Mouse (Mus musculus) kidney, embryonic 15.5 days (tissue): ENCODE results near the gene Alg5. TPM values are rescaled to one million over a fixed set of nuclear protein-coding genes. Genes with fewer than 3 reads are reported as not detected.

Experiments
- ATAC-seq: fragments of 200-750 bp; cut with Nextera tagmentation; replicated peaks from 2 replicates; pipeline ENCODE4 v1.8.0; 2017; ENCODE audit warnings: moderate TSS enrichment; ENCODE audit not compliant: low FRiP score
- H3K27ac ChIP-seq: fragments of 300-500 bp; sonication (generic); 2 replicates; pipeline ENCODE4 v1.5.1; 2015; ENCODE audit warnings: mild to moderate bottlenecking, inconsistent platforms
- H3K27me3 ChIP-seq: fragments of 300-500 bp; sonication (generic); 2 replicates; pipeline ENCODE4 v1.6.1; 2015; ENCODE audit warnings: inconsistent platforms
- H3K36me3 ChIP-seq: fragments of 300-500 bp; sonication (generic); 2 replicates; pipeline ENCODE4 v1.6.1; 2015; ENCODE audit warnings: inconsistent platforms
- H3K4me1 ChIP-seq: fragments of 300-500 bp; sonication (generic); 2 replicates; pipeline ENCODE4 v1.6.1; 2015; ENCODE audit warnings: inconsistent platforms
- H3K4me2 ChIP-seq: fragments of 300-500 bp; sonication (generic); 2 replicates; pipeline ENCODE4 v1.6.1; 2015; ENCODE audit warnings: moderate library complexity, mild to moderate bottlenecking, inconsistent platforms
- H3K4me3 ChIP-seq: fragments of 300-500 bp; sonication (generic); replicated peaks from 2 replicates; pipeline ENCODE4 v1.5.1; 2015; ENCODE audit warnings: mild to moderate bottlenecking, inconsistent platforms
- H3K9ac ChIP-seq: fragments of 300-500 bp; sonication (generic); 2 replicates; pipeline ENCODE4 v1.6.1; 2015; ENCODE audit warnings: mild to moderate bottlenecking, inconsistent platforms
- H3K9me3 ChIP-seq: fragments of 300-500 bp; sonication (generic); replicated peaks from 2 replicates; pipeline ENCODE4 v1.6.1; 2016; ENCODE audit warnings: inconsistent platforms
- WGBS: fragments of 180-500 bp; shearing (Covaris S2); methylation state at CpG from one replicate; pipeline ENCODE4 v1.1.7; 2015; ENCODE audit warnings: mixed read lengths; 5-methylcytosine and 5-hydroxymethylcytosine counted together
- polyA plus RNA-seq: library from polyadenylated mRNA; unstranded; fragments of >200 nt; fragmentation: Nextera tagmentation; extraction: Ambion mirVana; gene quantifications from 2 replicates; pipeline ENCODE4 v1.2.1, GENCODE M21; 2015

Alg5 gene
- polyA plus RNA-seq, 1 experiment from 2014 or later = 59.7 TPM

GRCm38 (mm10) chr3:54769349-54770275 lies 34.3 kb downstream of the Alg5 start:
- no peaks in the 10 kb centered on the region for H3K4me1 ChIP-seq
- no peak overlapping the region for H3K27ac ChIP-seq
- no peaks in the 10 kb centered on the region for H3K9me3 ChIP-seq
- no peak overlapping the region for H3K4me2 ChIP-seq
- no peak overlapping the region for H3K9ac ChIP-seq
- no peak for ATAC-seq
- no peak overlapping the region for H3K4me3 ChIP-seq
- 74% methylated on average over 17 of the region's 17 CpGs for WGBS
- H3K36me3 ChIP-seq = no peaks in the 10 kb centered on the region
- H3K27me3 ChIP-seq = no peaks in the 10 kb centered on the region

DNA sequence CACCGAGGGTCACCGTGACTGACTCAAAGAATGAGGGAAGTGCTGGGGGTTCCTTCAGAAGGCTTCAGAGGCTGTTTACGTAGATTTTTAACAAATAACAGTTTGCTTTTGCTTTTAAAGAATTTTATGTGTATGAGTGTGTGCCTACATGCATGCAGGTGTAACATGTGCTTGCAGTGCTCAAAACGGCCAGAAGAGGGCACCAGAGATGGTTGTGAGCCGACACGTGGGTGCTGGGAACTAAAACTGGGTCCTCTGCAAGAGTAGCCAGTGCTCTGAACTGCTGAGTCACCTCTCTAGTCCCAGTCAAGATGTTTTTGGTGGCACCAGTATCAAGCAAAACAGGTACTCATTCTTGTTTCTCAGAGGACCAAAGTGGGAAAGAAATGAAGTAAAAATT lies 38.3 kb downstream of the Alg5 start:
- WGBS = 84% methylated on average over 6 of the region's 6 CpGs
- Histone ChIP-seq H3K36me3 (no peaks in the 10 kb centered on the region), H3K27ac (no peak overlapping the region)

DNA sequence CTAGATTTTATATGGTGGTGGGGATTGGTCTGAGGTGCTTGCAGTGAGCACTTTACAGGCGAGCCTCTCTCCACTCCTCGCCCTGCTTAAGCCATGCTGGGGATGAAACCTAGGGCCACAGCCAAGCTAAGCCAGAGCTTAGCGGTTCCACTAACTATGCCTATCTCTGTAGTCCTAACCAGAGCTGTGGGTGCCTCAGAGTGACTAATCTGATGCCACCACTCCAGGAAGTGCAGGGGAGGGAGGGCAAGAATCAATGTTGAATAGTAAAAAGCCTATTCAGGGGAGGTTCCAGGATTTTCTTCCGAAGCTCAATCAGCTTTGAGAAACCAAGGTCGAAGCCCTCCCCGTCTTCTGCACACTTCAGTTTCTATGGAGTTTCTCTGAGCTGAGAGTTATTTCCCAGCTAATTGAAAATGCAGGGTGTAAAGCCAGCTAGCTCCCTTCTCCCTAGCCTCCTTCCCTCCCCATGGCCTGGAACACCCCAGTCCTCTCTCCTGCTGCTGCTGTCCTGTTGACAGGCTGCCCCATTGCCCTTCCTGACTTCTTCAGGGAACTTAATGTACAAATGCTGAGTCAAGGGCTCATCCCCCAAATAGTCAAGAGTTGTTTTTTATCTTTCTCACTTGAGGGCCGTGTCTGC lies 40.8 kb downstream of the Alg5 start:
- no peak for ATAC-seq
- H3K36me3 ChIP-seq = no peaks in the 10 kb centered on the region
- no peak overlapping the region for H3K4me3 ChIP-seq
- no peak overlapping the region for H3K4me2 ChIP-seq
- H3K27ac ChIP-seq = no peak overlapping the region
- WGBS = 69% methylated on average over 7 of the region's 7 CpGs
- no peaks in the 10 kb centered on the region for H3K9me3 ChIP-seq
- H3K4me1 ChIP-seq = peaks cover 2% of the 10 kb centered on the region; the same call in 1 of the 2 replicates
- H3K9ac ChIP-seq = no peak overlapping the region
- H3K27me3 ChIP-seq = no peaks in the 10 kb centered on the region

More for the DNA sequence above, 38.3 kb downstream of the Alg5 start:
- H3K9me3 ChIP-seq = no peaks in the 10 kb centered on the region
- H3K27me3 ChIP-seq = no peaks in the 10 kb centered on the region
- H3K9ac ChIP-seq = no peak overlapping the region
- H3K4me2 ChIP-seq = no peak overlapping the region
- ATAC-seq = no peak
- H3K4me1 ChIP-seq = peaks cover 2% of the 10 kb centered on the region; the same call in 1 of the 2 replicates
- no peak overlapping the region for H3K4me3 ChIP-seq

GRCm38 (mm10) chr3:54790601-54791000 lies 55.3 kb downstream of the Alg5 start:
- H3K4me3 ChIP-seq = no peak overlapping the region
- 0 out of 2 replicates have a peak, but pooled peaks cover 4% of the 10 kb centered on the region for H3K9me3 ChIP-seq
- no peaks in the 10 kb centered on the region for H3K4me1 ChIP-seq
- no peaks in the 10 kb centered on the region for H3K27me3 ChIP-seq
- no peak overlapping the region for H3K9ac ChIP-seq
- H3K4me2 ChIP-seq = no peak overlapping the region
- no peak for ATAC-seq
- H3K27ac ChIP-seq = no peak overlapping the region
- peaks cover 35% of the 10 kb centered on the region for H3K36me3 ChIP-seq
- WGBS = 71% methylated on average over 2 of the region's 2 CpGs

DNA sequence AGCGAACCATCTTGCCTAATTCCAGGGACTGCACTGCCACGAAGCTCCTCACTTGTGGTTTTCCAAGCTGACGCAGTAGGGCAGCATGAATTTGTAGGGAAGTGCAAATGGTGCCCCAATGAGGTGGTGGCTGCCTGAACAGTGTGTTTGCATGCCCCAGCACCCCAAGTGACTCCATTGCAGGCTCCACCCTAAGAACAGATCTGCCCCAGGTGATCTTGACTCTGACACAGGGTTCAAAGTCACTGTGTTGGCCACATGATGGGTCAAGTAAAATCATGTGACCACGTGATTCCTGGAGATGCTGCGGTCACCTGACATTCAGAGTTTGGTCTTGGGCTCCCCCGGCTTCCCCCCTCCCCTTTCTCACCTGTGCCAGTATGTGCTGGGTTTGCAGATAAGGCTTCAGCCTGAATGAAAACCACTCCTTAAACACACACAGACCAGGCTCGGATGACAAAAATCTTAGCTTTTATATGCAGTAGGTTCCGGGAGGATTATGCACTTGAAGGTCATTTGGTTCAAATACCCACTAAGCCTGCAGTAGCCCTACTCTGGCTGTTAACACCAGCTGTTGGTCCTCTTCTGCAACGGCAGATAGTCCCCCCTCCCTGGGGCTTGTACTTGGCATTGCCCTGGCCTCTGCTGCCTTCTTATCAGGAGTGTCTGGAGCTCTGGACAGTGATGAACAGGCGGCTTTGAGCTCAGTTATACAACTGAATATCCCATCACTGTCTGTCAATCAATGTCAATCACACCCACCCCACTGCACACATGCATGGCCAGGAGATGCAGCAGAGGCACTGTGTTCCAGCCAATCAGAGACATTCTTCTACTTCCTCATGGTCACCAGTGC lies 56.7 kb downstream of the Alg5 start:
- Histone ChIP-seq H3K4me1 (no peaks in the 10 kb centered on the region), H3K9ac (no peak overlapping the region), H3K27me3 (no peaks in the 10 kb centered on the region), H3K36me3 (peaks cover 30% of the 10 kb centered on the region), H3K4me3 (no peak overlapping the region), H3K4me2 (no peak overlapping the region), H3K9me3 (0 out of 2 replicates have a peak, but pooled peaks cover 4% of the 10 kb centered on the region), H3K27ac (no peak overlapping the region)
- 78% methylated on average over 10 of the region's 10 CpGs for WGBS
- ATAC-seq = no peak

- no peaks in the 10 kb centered on the region for H3K27me3 ChIP-seq
- H3K36me3 ChIP-seq = peaks cover 30% of the 10 kb centered on the region
- no peak for ATAC-seq
- H3K4me1 ChIP-seq = no peaks in the 10 kb centered on the region
- no peak overlapping the region for H3K4me2 ChIP-seq
- H3K9me3 ChIP-seq = 0 out of 2 replicates have a peak, but pooled peaks cover 4% of the 10 kb centered on the region
- no peak overlapping the region for H3K27ac ChIP-seq
- no peak overlapping the region for H3K9ac ChIP-seq
- WGBS = 88% methylated on average over 6 of the region's 6 CpGs
- H3K4me3 ChIP-seq = no peak overlapping the region
Measured at GRCm38 (mm10) chr3:54793762-54794161, 58.4 kb downstream of the Alg5 start.

- H3K9ac ChIP-seq = no peak overlapping the region
- H3K4me3 ChIP-seq = no peak overlapping the region
- H3K4me1 ChIP-seq = no peaks in the 10 kb centered on the region
- H3K27ac ChIP-seq = no peak overlapping the region
- 0 out of 2 replicates have a peak, but pooled peaks cover 4% of the 10 kb centered on the region for H3K9me3 ChIP-seq
- H3K36me3 ChIP-seq = peaks cover 20% of the 10 kb centered on the region
- no peak for ATAC-seq
- WGBS = 89% methylated on average over 5 of the region's 5 CpGs
- H3K27me3 ChIP-seq = no peaks in the 10 kb centered on the region
- no peak overlapping the region for H3K4me2 ChIP-seq
Measured at GRCm38 (mm10) chr3:54795379-54795778, 60.0 kb downstream of the Alg5 start.

- no peak for ATAC-seq
- H3K4me1 ChIP-seq = no peaks in the 10 kb centered on the region
Measured at GRCm38 (mm10) chr3:54795806-54796205, 60.5 kb downstream of the Alg5 start.

GRCm38 (mm10) chr3:54797211-54797610 lies 61.9 kb downstream of the Alg5 start:
- no peak overlapping the region for H3K4me3 ChIP-seq
- H3K36me3 ChIP-seq = peaks cover 19% of the 10 kb centered on the region
- no peak overlapping the region for H3K27ac ChIP-seq
- no peaks in the 10 kb centered on the region for H3K4me1 ChIP-seq
- H3K9me3 ChIP-seq = 0 out of 2 replicates have a peak, but pooled peaks cover 4% of the 10 kb centered on the region
- peak; percentile 49; the same call in 1 of the 2 replicates for ATAC-seq
- no peak overlapping the region for H3K9ac ChIP-seq
- no peak overlapping the region for H3K4me2 ChIP-seq
- 44% methylated on average over 16 of the region's 16 CpGs for WGBS
- no peaks in the 10 kb centered on the region for H3K27me3 ChIP-seq

More at GRCm38 (mm10) chr3:54795806-54796205, 60.5 kb downstream of the Alg5 start:
- H3K4me2 ChIP-seq = no peak overlapping the region
- H3K9me3 ChIP-seq = 0 out of 2 replicates have a peak, but pooled peaks cover 4% of the 10 kb centered on the region
- no peaks in the 10 kb centered on the region for H3K27me3 ChIP-seq
- peaks cover 19% of the 10 kb centered on the region for H3K36me3 ChIP-seq
- H3K9ac ChIP-seq = no peak overlapping the region
- no peak overlapping the region for H3K27ac ChIP-seq
- no peak overlapping the region for H3K4me3 ChIP-seq
- WGBS = 100% methylated on average over 1 of the region's 1 CpGs
